Mouse (Mus musculus): ENCODE data around the gene Plekha6. TPM values are rescaled to one million over a fixed set of nuclear protein-coding genes. Genes with fewer than 3 reads are reported as not detected.

Gene Plekha6
- polyA plus RNA-seq, 1 experiment: 0.12 TPM

GRCm38 (mm10) chr1:133278539-133278938 lies 114.5 kb downstream of the Plekha6 start:
- Histone ChIP-seq H3K4me3 (no peak overlapping the region), H3K27me3 (ENCODE audit: control insufficient read depth, insufficient read depth, insufficient read length) (peaks cover 6% of the 10 kb centered on the region), H3ac (ENCODE audit: control insufficient read depth, insufficient read length) (no peak overlapping the region), H3K79me2 (ENCODE audit: control insufficient read depth, insufficient read depth) (no peaks in the 10 kb centered on the region), H3K4me2 (ENCODE audit: low read depth) (no peak overlapping the region), H3K36me3 (ENCODE audit: control insufficient read depth, insufficient read depth) (no peaks in the 10 kb centered on the region)
- no peak for TF ChIP-seq MYOD1 (IDR thresholded peaks at IDR 0.05; ENCODE audit: control insufficient read depth in 1 of 3, insufficient read length in 2 of 3, low read depth in 2 of 3)
- TF ChIP-seq TCF3 (IDR thresholded peaks at IDR 0.05; ENCODE audit: insufficient read length, low read depth): no peak
- no peak for TF ChIP-seq SRF (IDR thresholded peaks at IDR 0.05; ENCODE audit: control insufficient read depth, insufficient read length, low read depth)
- no peak for TF ChIP-seq MAX (IDR thresholded peaks at IDR 0.05; ENCODE audit: low read depth)
- no peak for TF ChIP-seq MYOG (IDR thresholded peaks at IDR 0.05; ENCODE audit: control insufficient read depth in 1 of 3, insufficient read depth in 1 of 3, insufficient read length in 2 of 3, low read depth in 2 of 3)
- TF ChIP-seq REST (IDR thresholded peaks at IDR 0.05; ENCODE audit: insufficient read depth, insufficient read length): no peak
- TF ChIP-seq CEBPB (IDR thresholded peaks at IDR 0.05; ENCODE audit: insufficient read depth, poor library complexity, severe bottlenecking): no peak
- no peak for TF ChIP-seq E2F4 (IDR thresholded peaks at IDR 0.05; ENCODE audit: insufficient read depth)
- no peak for TF ChIP-seq TCF12 (IDR thresholded peaks at IDR 0.05; ENCODE audit: insufficient read depth, poor library complexity, severe bottlenecking)
- no peak for TF ChIP-seq POLR2AphosphoS2 (IDR thresholded peaks at IDR 0.05; ENCODE audit: insufficient read length, low read depth)
- TF ChIP-seq POLR2A (IDR thresholded peaks at IDR 0.05; ENCODE audit: insufficient read length, low read depth): no peak
- TF ChIP-seq USF1 (IDR thresholded peaks at IDR 0.05; ENCODE audit: low read depth): no peak

GRCm38 (mm10) chr1:133278946-133279631 lies 115.1 kb downstream of the Plekha6 start:
- no peak overlapping the region for H3K4me3 ChIP-seq

GRCm38 (mm10) chr1:133279632-133280093 lies 115.7 kb downstream of the Plekha6 start:
- H3ac ChIP-seq (ENCODE audit: control insufficient read depth, insufficient read length): no peak overlapping the region
- H3K4me2 ChIP-seq (ENCODE audit: low read depth): no peak overlapping the region
- H3K36me3 ChIP-seq (ENCODE audit: control insufficient read depth, insufficient read depth): no peaks in the 10 kb centered on the region
- TF ChIP-seq POLR2AphosphoS2 (IDR thresholded peaks at IDR 0.05; ENCODE audit: insufficient read length, low read depth) (no peak), E2F4 (IDR thresholded peaks at IDR 0.05; ENCODE audit: insufficient read depth) (no peak), USF1 (IDR thresholded peaks at IDR 0.05; ENCODE audit: low read depth) (no peak), SRF (IDR thresholded peaks at IDR 0.05; ENCODE audit: control insufficient read depth, insufficient read length, low read depth) (no peak), MYOG (IDR thresholded peaks at IDR 0.05; ENCODE audit: control insufficient read depth in 1 of 3, insufficient read depth in 1 of 3, insufficient read length in 2 of 3, low read depth in 2 of 3) (no peak), MAX (IDR thresholded peaks at IDR 0.05; ENCODE audit: low read depth) (no peak), MYOD1 (IDR thresholded peaks at IDR 0.05; ENCODE audit: control insufficient read depth in 1 of 3, insufficient read length in 2 of 3, low read depth in 2 of 3) (no peak), POLR2A (IDR thresholded peaks at IDR 0.05; ENCODE audit: insufficient read length, low read depth) (no peak), CEBPB (IDR thresholded peaks at IDR 0.05; ENCODE audit: insufficient read depth, poor library complexity, severe bottlenecking) (no peak), TCF3 (IDR thresholded peaks at IDR 0.05; ENCODE audit: insufficient read length, low read depth) (no peak), REST (IDR thresholded peaks at IDR 0.05; ENCODE audit: insufficient read depth, insufficient read length) (no peak), TCF12 (IDR thresholded peaks at IDR 0.05; ENCODE audit: insufficient read depth, poor library complexity, severe bottlenecking) (no peak)
- H3K4me3 ChIP-seq: no peak overlapping the region
- peaks cover 11% of the 10 kb centered on the region for H3K27me3 ChIP-seq (ENCODE audit: control insufficient read depth, insufficient read depth, insufficient read length)
- H3K79me2 ChIP-seq (ENCODE audit: control insufficient read depth, insufficient read depth): no peaks in the 10 kb centered on the region

More at GRCm38 (mm10) chr1:133278946-133279631, 115.1 kb downstream of the Plekha6 start:
- Histone ChIP-seq H3K4me2 (ENCODE audit: low read depth) (no peak overlapping the region), H3K36me3 (ENCODE audit: control insufficient read depth, insufficient read depth) (no peaks in the 10 kb centered on the region), H3ac (ENCODE audit: control insufficient read depth, insufficient read length) (no peak overlapping the region), H3K27me3 (ENCODE audit: control insufficient read depth, insufficient read depth, insufficient read length) (peaks cover 11% of the 10 kb centered on the region), H3K79me2 (ENCODE audit: control insufficient read depth, insufficient read depth) (no peaks in the 10 kb centered on the region)
- TF ChIP-seq MYOD1 (IDR thresholded peaks at IDR 0.05; ENCODE audit: control insufficient read depth in 1 of 3, insufficient read length in 2 of 3, low read depth in 2 of 3): no peak
- TF ChIP-seq USF1 (IDR thresholded peaks at IDR 0.05; ENCODE audit: low read depth): no peak
- no peak for TF ChIP-seq POLR2A (IDR thresholded peaks at IDR 0.05; ENCODE audit: insufficient read length, low read depth)
- no peak for TF ChIP-seq MAX (IDR thresholded peaks at IDR 0.05; ENCODE audit: low read depth)

GRCm38 (mm10) chr1:133280537-133280936 lies 116.5 kb downstream of the Plekha6 start:
- Histone ChIP-seq H3ac (ENCODE audit: control insufficient read depth, insufficient read length) (no peak overlapping the region), H3K27me3 (ENCODE audit: control insufficient read depth, insufficient read depth, insufficient read length) (peaks cover 11% of the 10 kb centered on the region), H3K4me2 (ENCODE audit: low read depth) (no peak overlapping the region), H3K4me3 (no peak overlapping the region), H3K36me3 (ENCODE audit: control insufficient read depth, insufficient read depth) (no peaks in the 10 kb centered on the region), H3K79me2 (ENCODE audit: control insufficient read depth, insufficient read depth) (no peaks in the 10 kb centered on the region)
- TF ChIP-seq USF1 (IDR thresholded peaks at IDR 0.05; ENCODE audit: low read depth) (no peak), TCF12 (IDR thresholded peaks at IDR 0.05; ENCODE audit: insufficient read depth, poor library complexity, severe bottlenecking) (no peak), REST (IDR thresholded peaks at IDR 0.05; ENCODE audit: insufficient read depth, insufficient read length) (no peak), TCF3 (IDR thresholded peaks at IDR 0.05; ENCODE audit: insufficient read length, low read depth) (no peak), MYOD1 (IDR thresholded peaks at IDR 0.05; ENCODE audit: control insufficient read depth in 1 of 3, insufficient read length in 2 of 3, low read depth in 2 of 3) (no peak), CEBPB (IDR thresholded peaks at IDR 0.05; ENCODE audit: insufficient read depth, poor library complexity, severe bottlenecking) (no peak), E2F4 (IDR thresholded peaks at IDR 0.05; ENCODE audit: insufficient read depth) (no peak), SRF (IDR thresholded peaks at IDR 0.05; ENCODE audit: control insufficient read depth, insufficient read length, low read depth) (no peak), POLR2AphosphoS2 (IDR thresholded peaks at IDR 0.05; ENCODE audit: insufficient read length, low read depth) (no peak), MAX (IDR thresholded peaks at IDR 0.05; ENCODE audit: low read depth) (no peak), MYOG (IDR thresholded peaks at IDR 0.05; ENCODE audit: control insufficient read depth in 1 of 3, insufficient read depth in 1 of 3, insufficient read length in 2 of 3, low read depth in 2 of 3) (no peak), POLR2A (IDR thresholded peaks at IDR 0.05; ENCODE audit: insufficient read length, low read depth) (no peak)

All from myocyte (in vitro differentiated cells).